Mouse (Mus musculus): ENCODE measurements at regions not wholly inside any gene's neighbourhood (a gene's known extent, or its start where the extent isn't known, plus 50 kb on each side); places are given as distances from the start of the nearest gene placed in this dataset.

- TF ChIP-seq CTCF (IDR thresholded peaks at IDR 0.05; ENCODE audit: low read depth, low read length) (no peak), POLR2A (IDR thresholded peaks at IDR 0.05; ENCODE audit: borderline replicate concordance, low read depth, low read length) (no peak)
Measured at GRCm38 (mm10) chr6:51698244-51698643, 174.5 kb downstream of the Snx10 start.

All from bone marrow macrophage, adult 2 months (primary cell).